Mouse (Mus musculus) small intestine, adult 2 months (tissue): Measurements from ENCODE around the gene Fzd2.

Source experiments
- CTCF ChIP-seq: fragments of 200-500 bp; IDR thresholded peaks from 2 replicates; pipeline ENCODE4 v1.5.1; 2012; ENCODE audit warnings: low read depth, mild to moderate bottlenecking, control low read depth, inconsistent platforms, low read length, moderate library complexity, mixed read lengths; ENCODE audit not compliant: insufficient replicate concordance, insufficient read length; ENCODE audit errors: extremely low read depth
- POLR2A ChIP-seq: fragments of 200-500 bp; IDR thresholded peaks from 2 replicates; pipeline ENCODE4 v1.6.1; 2012; ENCODE audit warnings: low read depth, mild to moderate bottlenecking, control low read depth, inconsistent platforms, low read length, moderate library complexity

DNA sequence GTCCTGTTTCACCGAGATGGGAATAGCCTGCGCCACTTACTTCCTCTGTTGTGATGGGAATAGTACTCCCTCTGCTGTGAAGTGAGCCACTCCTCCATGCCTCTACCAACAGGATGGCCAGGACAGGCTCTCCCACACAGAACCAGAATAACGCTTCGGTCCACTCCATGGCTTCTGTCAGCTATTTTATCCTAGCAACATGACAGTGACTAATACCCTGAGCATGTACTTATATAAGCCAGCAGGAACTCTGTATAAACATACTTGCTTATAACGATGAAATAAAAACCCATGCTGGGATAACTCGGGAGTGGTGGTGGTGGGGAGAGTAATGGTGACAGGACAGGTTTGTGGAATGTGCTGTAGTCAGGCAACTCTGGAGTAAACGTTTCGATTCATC, 51.7 kb downstream of the Fzd2 start:
- TF ChIP-seq CTCF: no peak
- TF ChIP-seq POLR2A: no peak
